9 mouse cellular contexts compared by ENCODE assay signal in genomic region chr5:143974931-143975630, GRCm38 (mm10). TPM values are rescaled to one million over a fixed set of nuclear protein-coding genes. Genes with fewer than 3 reads are reported as not detected.
A peak's percentile ranks its signal among the peaks of the same experiment; 100 is the strongest.
DNase-seq lines count a peak whose midpoint lies in the region; ATAC-seq and TF ChIP-seq lines count a peak whose summit lies in the region.
"Had no signal": no experiment of that assay in that cellular context is flagged by ENCODE, and none has a peak within 500 bp of the region (broad histone marks: within the 10 kb centered on the region; RNA-seq: fewer than 3 reads in every experiment).

No protein-coding gene starts in this region.

- H3K27ac ChIP-seq in cortical plate, adult 2 months (ENCODE audit: insufficient read depth, low read length) = no peak overlapping the region
- H3K27ac ChIP-seq in small intestine, adult 2 months (ENCODE audit: insufficient read depth, low read depth, low read length) = no peak overlapping the region

- H3K36me3 ChIP-seq in small intestine, adult 2 months (ENCODE audit: control insufficient read depth, insufficient read depth, low read length) = no peaks in the 10 kb centered on the region

- peak; percentile 43 for DNase-seq in urinary bladder, adult 2 months (ENCODE audit: low spot score)
- no peak for DNase-seq in urinary bladder, postnatal 10 days (ENCODE audit: low spot score)
- DNase-seq in gastrocnemius, postnatal 14 days = peak; percentile 79
- peak; percentile 49 for DNase-seq in hindlimb bud, embryonic 11.5 days (ENCODE audit: extremely low spot score, low read depth, low spot score)
- DNase-seq in left cerebral cortex, postnatal 25 days (ENCODE audit: low spot score in 2 of 2) = peak; percentile 47 to 51

- no peak overlapping the region for H3K4me3 ChIP-seq in cortical plate, adult 2 months (ENCODE audit: insufficient read depth, low read length)
- H3K4me3 ChIP-seq in small intestine, adult 2 months (ENCODE audit: low read depth, low read length) = no peak overlapping the region

- WGBS in small intestine, adult 2 months = 44% methylated on average over 4 of the region's 4 CpGs

- intact Hi-C loops in gastrocnemius, postnatal 14 days (cut with DNase I; ENCODE audit: low total_unique reads) = no loop called here
- intact Hi-C loops in left cerebral cortex, postnatal 25 days (cut with DNase I) = loop anchor here (5.0 kb wide), 2 partner anchors 33 to 63 kb away; no protein-coding TSS in a partner anchor

- peak; percentile 75 for ATAC-seq in megakaryocyte-erythroid progenitor cell, adult 5-6 weeks (replicated peaks; ENCODE audit: low FRiP score, low TSS enrichment, poor library complexity, severe bottlenecking)

- TF ChIP-seq CTCF in cortical plate, adult 2 months (IDR thresholded peaks at IDR 0.05; ENCODE audit: extremely low read depth, insufficient read depth, low read length) = peak; percentile 84
- peak; percentile 95 for TF ChIP-seq CTCF in small intestine, adult 2 months (IDR thresholded peaks at IDR 0.05; ENCODE audit: extremely low read depth, insufficient read length, insufficient replicate concordance, low read depth, low read length)

- no peaks in the 10 kb centered on the region for H3K4me1 ChIP-seq in cortical plate, adult 2 months (ENCODE audit: control insufficient read depth, insufficient read depth, low read length)
- peaks cover 2% of the 10 kb centered on the region for H3K4me1 ChIP-seq in small intestine, adult 2 months (ENCODE audit: control insufficient read depth, insufficient read depth, insufficient read length, low read length)

- no peak for TF ChIP-seq POLR2A in cortical plate, adult 2 months (IDR thresholded peaks at IDR 0.05; ENCODE audit: extremely low read depth, insufficient read depth, low read length)
- no peak for TF ChIP-seq POLR2A in small intestine, adult 2 months (IDR thresholded peaks at IDR 0.05; ENCODE audit: low read depth, low read length)

- no peaks in the 10 kb centered on the region for H3K27me3 ChIP-seq in small intestine, adult 2 months (ENCODE audit: control insufficient read depth, insufficient read depth, low read length)

RNA-seq across cellular contexts. Expression of gene Ccz1, which starts 39.6 kb away (rescaled TPM):
- polyA plus RNA-seq in urinary bladder, adult 2 months (2012; rRNA removed) = 38.6 and 40.0 TPM in 2 replicates
- polyA plus RNA-seq in cortical plate, adult 2 months (2012; rRNA removed) = 36.2 and 37.4 TPM in 2 replicates
- total RNA-seq in gastrocnemius, postnatal 14 days (2021) = 10 to 100 TPM; 28.2 to 30.0 TPM
- 10 to 100 TPM; 38.7 to 42.6 TPM for total RNA-seq in left cerebral cortex, postnatal 25 days (2021)
- total RNA-seq in megakaryocyte-erythroid progenitor cell, adult 5-6 weeks (2014; fragmentation: Nextera tagmentation) = 72.5 and 74.1 TPM in 2 replicates
- total RNA-seq in megakaryocyte-erythroid progenitor cell, adult 5-6 weeks (2017) = 91.1 and 98.6 TPM in 2 replicates
- 1.7 and 4.0 TPM in 2 replicates for polyA plus RNA-seq in small intestine, adult 2 months (2012; rRNA removed)

RNA-seq across cellular contexts. Expression of gene Rsph10b, which starts 42.2 kb away (rescaled TPM):
- 2.6 and 2.8 TPM in 2 replicates for polyA plus RNA-seq in urinary bladder, adult 2 months (2012; rRNA removed)
- 15.2 TPM in 2 replicates for polyA plus RNA-seq in cortical plate, adult 2 months (2012; rRNA removed)
- total RNA-seq in gastrocnemius, postnatal 14 days (2021) = under 1 TPM; 0.25 to 0.84 TPM
- 1 to 10 TPM; 4.2 to 5.5 TPM for total RNA-seq in left cerebral cortex, postnatal 25 days (2021)
- 0.98 and 1.8 TPM in 2 replicates for total RNA-seq in megakaryocyte-erythroid progenitor cell, adult 5-6 weeks (2014; fragmentation: Nextera tagmentation)
- not detected in 2 replicates for total RNA-seq in megakaryocyte-erythroid progenitor cell, adult 5-6 weeks (2017)
- 0.04 and 0.13 TPM in 2 replicates for polyA plus RNA-seq in small intestine, adult 2 months (2012; rRNA removed)

RNA-seq across cellular contexts. Expression of gene Gm42421, which starts 47.1 kb away (rescaled TPM):
- 1.2 TPM in 2 replicates for polyA plus RNA-seq in urinary bladder, adult 2 months (2012; rRNA removed)
- polyA plus RNA-seq in cortical plate, adult 2 months (2012; rRNA removed) = 3.1 and 4.2 TPM in 2 replicates
- not detected for total RNA-seq in gastrocnemius, postnatal 14 days (2021)
- 1 to 10 TPM; 1.7 to 2.6 TPM for total RNA-seq in left cerebral cortex, postnatal 25 days (2021)
- not detected in 2 replicates for total RNA-seq in megakaryocyte-erythroid progenitor cell, adult 5-6 weeks (2014; fragmentation: Nextera tagmentation)
- not detected in 2 replicates for total RNA-seq in megakaryocyte-erythroid progenitor cell, adult 5-6 weeks (2017)
- polyA plus RNA-seq in small intestine, adult 2 months (2012; rRNA removed) = not detected in 2 replicates

RNA-seq across cellular contexts. Expression of gene Ocm, which starts 51.4 kb away (rescaled TPM):
- polyA plus RNA-seq in urinary bladder, adult 2 months (2012; rRNA removed) = not detected in 2 replicates
- 1.8 TPM in 2 replicates for polyA plus RNA-seq in cortical plate, adult 2 months (2012; rRNA removed)
- not detected for total RNA-seq in gastrocnemius, postnatal 14 days (2021)
- total RNA-seq in left cerebral cortex, postnatal 25 days (2021) = 1 to 10 TPM; 2.6 to 3.2 TPM
- not detected in 2 replicates for total RNA-seq in megakaryocyte-erythroid progenitor cell, adult 5-6 weeks (2014; fragmentation: Nextera tagmentation)
- total RNA-seq in megakaryocyte-erythroid progenitor cell, adult 5-6 weeks (2017) = not detected in 2 replicates
- polyA plus RNA-seq in small intestine, adult 2 months (2012; rRNA removed) = 1.0 and 10.3 TPM in 2 replicates
- total RNA-seq: adrenal gland, postnatal 4 days had no signal
